Mouse (Mus musculus): ENCODE results near the gene Eps8l3. TPM values are rescaled to one million over a fixed set of nuclear protein-coding genes. Genes with fewer than 3 reads are reported as not detected.
A peak's percentile ranks its signal among the peaks of the same experiment; 100 is the strongest.
"Not testable (repeated sequence)": the region's sequence is repeated elsewhere in the genome, so short reads cannot be mapped to it uniquely, and the experiment has no call there.

The Eps8l3 gene
- polyA plus RNA-seq, 1 experiment from 2014 or later, result not detected

GRCm38 (mm10) chr3:107861483-107861882 is 15.5 kb upstream of the Eps8l3 start:
- not testable (repeated sequence) for H3K36me3 ChIP-seq (ENCODE audit: control insufficient read depth, insufficient read depth, low read length); H3K4me1 ChIP-seq (ENCODE audit: control insufficient read depth, insufficient read depth, low read length); H3K27ac ChIP-seq (ENCODE audit: low read depth, low read length); ATAC-seq; H3K4me2 ChIP-seq (ENCODE audit: low read length); DNase-seq (ENCODE audit: low spot score); H3K9me3 ChIP-seq (replicated peaks; ENCODE audit: control insufficient read depth, low read length); H3K9ac ChIP-seq (ENCODE audit: low read length); H3K27me3 ChIP-seq (replicated peaks; ENCODE audit: control insufficient read depth, insufficient read depth, low read length); H3K4me3 ChIP-seq (ENCODE audit: low read depth, low read length)
- 83% methylated on average over 5 of the region's 5 CpGs for WGBS

GRCm38 (mm10) chr3:107862471-107862870 is 14.6 kb upstream of the Eps8l3 start:
- Histone ChIP-seq H3K9me3 (replicated peaks; ENCODE audit: control insufficient read depth, low read length) (no peaks in the 10 kb centered on the region), H3K27me3 (replicated peaks; ENCODE audit: control insufficient read depth, insufficient read depth, low read length) (no peaks in the 10 kb centered on the region), H3K9ac (ENCODE audit: low read length) (no peak overlapping the region), H3K4me3 (ENCODE audit: low read depth, low read length) (no peak overlapping the region), H3K27ac (ENCODE audit: low read depth, low read length) (no peak overlapping the region), H3K36me3 (ENCODE audit: control insufficient read depth, insufficient read depth, low read length) (no peaks in the 10 kb centered on the region), H3K4me1 (ENCODE audit: control insufficient read depth, insufficient read depth, low read length) (no peaks in the 10 kb centered on the region), H3K4me2 (ENCODE audit: low read length) (no peak overlapping the region)
- WGBS, result 64% methylated on average over 2 of the region's 2 CpGs
- DNase-seq (ENCODE audit: low spot score), result no peak
- no peak for ATAC-seq

- H3K4me1 ChIP-seq (ENCODE audit: control insufficient read depth, insufficient read depth, low read length), result no peaks in the 10 kb centered on the region; the same call in 1 of the 2 replicates
Measured at GRCm38 (mm10) chr3:107863471-107863870, 13.6 kb upstream of the Eps8l3 start.

GRCm38 (mm10) chr3:107863898-107864603 is 13.0 kb upstream of the Eps8l3 start:
- Histone ChIP-seq H3K27ac (ENCODE audit: low read depth, low read length) (no peak overlapping the region), H3K9me3 (replicated peaks; ENCODE audit: control insufficient read depth, low read length) (no peaks in the 10 kb centered on the region), H3K9ac (ENCODE audit: low read length) (no peak overlapping the region), H3K4me1 (ENCODE audit: control insufficient read depth, insufficient read depth, low read length) (peaks cover 4% of the 10 kb centered on the region; the same call in 1 of the 2 replicates), H3K4me3 (ENCODE audit: low read depth, low read length) (no peak overlapping the region), H3K4me2 (ENCODE audit: low read length) (no peak overlapping the region), H3K36me3 (ENCODE audit: control insufficient read depth, insufficient read depth, low read length) (no peaks in the 10 kb centered on the region), H3K27me3 (replicated peaks; ENCODE audit: control insufficient read depth, insufficient read depth, low read length) (no peaks in the 10 kb centered on the region)
- ATAC-seq (peak; percentile 84), DNase-seq (ENCODE audit: low spot score) (peak; percentile 92)
- WGBS, result 10% methylated on average over 2 of the region's 2 CpGs

More at GRCm38 (mm10) chr3:107863471-107863870, 13.6 kb upstream of the Eps8l3 start:
- Histone ChIP-seq H3K9me3 (replicated peaks; ENCODE audit: control insufficient read depth, low read length) (no peaks in the 10 kb centered on the region), H3K27ac (ENCODE audit: low read depth, low read length) (no peak overlapping the region), H3K4me2 (ENCODE audit: low read length) (no peak overlapping the region), H3K36me3 (ENCODE audit: control insufficient read depth, insufficient read depth, low read length) (no peaks in the 10 kb centered on the region), H3K9ac (ENCODE audit: low read length) (no peak overlapping the region), H3K4me3 (ENCODE audit: low read depth, low read length) (no peak overlapping the region), H3K27me3 (replicated peaks; ENCODE audit: control insufficient read depth, insufficient read depth, low read length) (no peaks in the 10 kb centered on the region)
- WGBS, result 87% methylated on average over 5 of the region's 5 CpGs
- ATAC-seq, result no peak
- DNase-seq (ENCODE audit: low spot score), result no peak

GRCm38 (mm10) chr3:107865364-107866091 is 11.5 kb upstream of the Eps8l3 start:
- Histone ChIP-seq H3K9ac (ENCODE audit: low read length) (no peak overlapping the region), H3K27me3 (replicated peaks; ENCODE audit: control insufficient read depth, insufficient read depth, low read length) (no peaks in the 10 kb centered on the region), H3K36me3 (ENCODE audit: control insufficient read depth, insufficient read depth, low read length) (no peaks in the 10 kb centered on the region), H3K4me3 (ENCODE audit: low read depth, low read length) (no peak overlapping the region), H3K4me2 (ENCODE audit: low read length) (no peak overlapping the region), H3K27ac (ENCODE audit: low read depth, low read length) (no peak overlapping the region), H3K4me1 (ENCODE audit: control insufficient read depth, insufficient read depth, low read length) (peaks cover 8% of the 10 kb centered on the region; the same call in 1 of the 2 replicates), H3K9me3 (replicated peaks; ENCODE audit: control insufficient read depth, low read length) (no peaks in the 10 kb centered on the region)
- WGBS, result 72% methylated on average over 10 of the region's 10 CpGs
- DNase-seq (ENCODE audit: low spot score) (peak; percentile 36), ATAC-seq (no peak)

GRCm38 (mm10) chr3:107867086-107867485 is 9.9 kb upstream of the Eps8l3 start:
- 3% methylated on average over 8 of the region's 8 CpGs for WGBS
- Histone ChIP-seq H3K27ac (ENCODE audit: low read depth, low read length) (no peak overlapping the region), H3K4me1 (ENCODE audit: control insufficient read depth, insufficient read depth, low read length) (peaks cover 8% of the 10 kb centered on the region; the same call in 1 of the 2 replicates), H3K36me3 (ENCODE audit: control insufficient read depth, insufficient read depth, low read length) (no peaks in the 10 kb centered on the region), H3K9me3 (replicated peaks; ENCODE audit: control insufficient read depth, low read length) (no peaks in the 10 kb centered on the region), H3K4me2 (ENCODE audit: low read length) (no peak overlapping the region), H3K9ac (ENCODE audit: low read length) (no peak overlapping the region), H3K4me3 (ENCODE audit: low read depth, low read length) (no peak overlapping the region), H3K27me3 (replicated peaks; ENCODE audit: control insufficient read depth, insufficient read depth, low read length) (no peaks in the 10 kb centered on the region)
- ATAC-seq, result peak; percentile 57
- peak; percentile 94 for DNase-seq (ENCODE audit: low spot score)

- Histone ChIP-seq H3K27ac (ENCODE audit: low read depth, low read length) (no peak overlapping the region), H3K9ac (ENCODE audit: low read length) (no peak overlapping the region), H3K36me3 (ENCODE audit: control insufficient read depth, insufficient read depth, low read length) (no peaks in the 10 kb centered on the region), H3K9me3 (replicated peaks; ENCODE audit: control insufficient read depth, low read length) (no peaks in the 10 kb centered on the region), H3K4me3 (ENCODE audit: low read depth, low read length) (no peak overlapping the region), H3K27me3 (replicated peaks; ENCODE audit: control insufficient read depth, insufficient read depth, low read length) (no peaks in the 10 kb centered on the region), H3K4me2 (ENCODE audit: low read length) (no peak overlapping the region), H3K4me1 (ENCODE audit: control insufficient read depth, insufficient read depth, low read length) (peaks cover 8% of the 10 kb centered on the region; the same call in 1 of the 2 replicates)
- ATAC-seq (no peak), DNase-seq (ENCODE audit: low spot score) (no peak)
- 90% methylated on average over 20 of the region's 22 CpGs for WGBS
Measured at GRCm38 (mm10) chr3:107868452-107868851, 8.6 kb upstream of the Eps8l3 start.

- Histone ChIP-seq H3K4me3 (ENCODE audit: low read depth, low read length) (no peak overlapping the region), H3K9me3 (replicated peaks; ENCODE audit: control insufficient read depth, low read length) (no peaks in the 10 kb centered on the region), H3K27ac (ENCODE audit: low read depth, low read length) (no peak overlapping the region), H3K36me3 (ENCODE audit: control insufficient read depth, insufficient read depth, low read length) (no peaks in the 10 kb centered on the region), H3K27me3 (replicated peaks; ENCODE audit: control insufficient read depth, insufficient read depth, low read length) (no peaks in the 10 kb centered on the region), H3K9ac (ENCODE audit: low read length) (no peak overlapping the region; the same call in 1 of the 2 replicates), H3K4me2 (ENCODE audit: low read length) (no peak overlapping the region), H3K4me1 (ENCODE audit: control insufficient read depth, insufficient read depth, low read length) (peaks cover 8% of the 10 kb centered on the region; the same call in 1 of the 2 replicates)
- WGBS, result 5% methylated on average over 7 of the region's 7 CpGs
- ATAC-seq, result peak; percentile 82
- DNase-seq (ENCODE audit: low spot score), result peak; percentile 74
Measured at GRCm38 (mm10) chr3:107869097-107869496, 7.9 kb upstream of the Eps8l3 start.

- no peak overlapping the region for H3K27ac ChIP-seq (ENCODE audit: low read depth, low read length)
- H3K36me3 ChIP-seq (ENCODE audit: control insufficient read depth, insufficient read depth, low read length), result no peaks in the 10 kb centered on the region
- no peak overlapping the region for H3K4me2 ChIP-seq (ENCODE audit: low read length)
- DNase-seq (ENCODE audit: low spot score), result no peak
- no peak overlapping the region for H3K9ac ChIP-seq (ENCODE audit: low read length)
- H3K4me3 ChIP-seq (ENCODE audit: low read depth, low read length), result no peak overlapping the region
- WGBS, result 70% methylated on average over 4 of the region's 4 CpGs
- H3K27me3 ChIP-seq (replicated peaks; ENCODE audit: control insufficient read depth, insufficient read depth, low read length), result no peaks in the 10 kb centered on the region
- no peak for ATAC-seq
- no peaks in the 10 kb centered on the region for H3K9me3 ChIP-seq (replicated peaks; ENCODE audit: control insufficient read depth, low read length)
- peaks cover 8% of the 10 kb centered on the region; the same call in 1 of the 2 replicates for H3K4me1 ChIP-seq (ENCODE audit: control insufficient read depth, insufficient read depth, low read length)
Measured at GRCm38 (mm10) chr3:107869925-107870324, 7.1 kb upstream of the Eps8l3 start.

Data from forebrain, embryonic 14.5 days (tissue).